8 mouse cellular contexts compared by ENCODE assay signal in genomic region chr11:117038282-117039106, GRCm38 (mm10).
A peak's percentile ranks its signal among the peaks of the same experiment; 100 is the strongest.
DNase-seq lines count a peak whose midpoint lies in the region; ATAC-seq and TF ChIP-seq lines count a peak whose summit lies in the region.

No protein-coding gene starts in this region.

- no peak overlapping the region for H3K9ac ChIP-seq in hindbrain, embryonic 11.5 days (ENCODE audit: low read depth, low read length)
- no peak overlapping the region for H3K9ac ChIP-seq in hindbrain, embryonic 14.5 days
- no peak overlapping the region for H3K9ac ChIP-seq in intestine, embryonic 15.5 days
- H3K9ac ChIP-seq in midbrain, embryonic 14.5 days (replicated peaks; ENCODE audit: low read length) = no peak overlapping the region

- WGBS in hindbrain, embryonic 11.5 days = 38% methylated on average over 19 of the region's 20 CpGs
- WGBS in hindbrain, embryonic 14.5 days = 41% methylated on average over 20 of the region's 20 CpGs
- WGBS in intestine, embryonic 15.5 days = 37% methylated on average over 20 of the region's 20 CpGs
- 40% methylated on average over 20 of the region's 20 CpGs for WGBS in midbrain, embryonic 14.5 days

- H3K27me3 ChIP-seq in hindbrain, embryonic 11.5 days (ENCODE audit: control insufficient read depth, insufficient read depth, low read length) = peaks cover 3% of the 10 kb centered on the region; the same call in 1 of the 2 replicates
- H3K27me3 ChIP-seq in hindbrain, embryonic 14.5 days (ENCODE audit: control insufficient read depth, insufficient read depth, low read length) = no peaks in the 10 kb centered on the region
- H3K27me3 ChIP-seq in Patski = no peaks in the 10 kb centered on the region
- H3K27me3 ChIP-seq in intestine, embryonic 15.5 days (replicated peaks) = peaks cover 9% of the 10 kb centered on the region; the same call in 1 of the 2 replicates
- H3K27me3 ChIP-seq in midbrain, embryonic 14.5 days (ENCODE audit: control insufficient read depth, insufficient read depth, low read length) = no peaks in the 10 kb centered on the region

- in situ Hi-C loops in Patski (cut with MboI; ENCODE audit: low pct_unique_long_range_greater_than_20kb) = no loop called here

- CTCF ChIA-PET in Patski (lab: Charles Lee) = interaction anchor here (1.5 kb wide), 1 partner anchor 8 kb away, joined by 3 read pairs; no protein-coding TSS in a partner anchor

- H3K36me3 ChIP-seq in hindbrain, embryonic 11.5 days (ENCODE audit: control insufficient read depth, insufficient read depth, low read length) = no peaks in the 10 kb centered on the region
- H3K36me3 ChIP-seq in hindbrain, embryonic 14.5 days (replicated peaks; ENCODE audit: control insufficient read depth, insufficient read depth) = no peaks in the 10 kb centered on the region
- no peaks in the 10 kb centered on the region for H3K36me3 ChIP-seq in intestine, embryonic 15.5 days
- no peaks in the 10 kb centered on the region for H3K36me3 ChIP-seq in midbrain, embryonic 14.5 days (ENCODE audit: control insufficient read depth, insufficient read depth, low read length)

- intact Hi-C loops in left cerebral cortex, postnatal 4 days (cut with DNase I) = no loop called here

- no peak overlapping the region for H3K27ac ChIP-seq in hindbrain, embryonic 11.5 days (ENCODE audit: low read depth, low read length)
- H3K27ac ChIP-seq in hindbrain, embryonic 14.5 days = no peak overlapping the region
- no peak overlapping the region for H3K27ac ChIP-seq in intestine, embryonic 15.5 days
- no peak overlapping the region for H3K27ac ChIP-seq in midbrain, embryonic 14.5 days (replicated peaks; ENCODE audit: low read depth, low read length)

- H3K4me1 ChIP-seq in hindbrain, embryonic 11.5 days (replicated peaks; ENCODE audit: control insufficient read depth, insufficient read depth, low read length) = no peaks in the 10 kb centered on the region; the same call in 1 of the 2 replicates
- H3K4me1 ChIP-seq in hindbrain, embryonic 14.5 days (replicated peaks; ENCODE audit: control insufficient read depth, insufficient read depth, low read length) = peaks cover 10% of the 10 kb centered on the region; the same call in 1 of the 2 replicates
- H3K4me1 ChIP-seq in intestine, embryonic 15.5 days (replicated peaks) = peaks cover 8% of the 10 kb centered on the region; the same call in 1 of the 2 replicates
- peaks cover 10% of the 10 kb centered on the region for H3K4me1 ChIP-seq in midbrain, embryonic 14.5 days (ENCODE audit: control insufficient read depth, insufficient read depth, low read length)

- H3K9me3 ChIP-seq in hindbrain, embryonic 11.5 days (ENCODE audit: control insufficient read depth, low read length) = no peaks in the 10 kb centered on the region
- no peaks in the 10 kb centered on the region for H3K9me3 ChIP-seq in hindbrain, embryonic 14.5 days (ENCODE audit: control insufficient read depth, low read length)
- no peaks in the 10 kb centered on the region for H3K9me3 ChIP-seq in intestine, embryonic 15.5 days
- H3K9me3 ChIP-seq in midbrain, embryonic 14.5 days (ENCODE audit: control insufficient read depth, low read length) = no peaks in the 10 kb centered on the region

- TF ChIP-seq CTCF in Patski (IDR thresholded peaks at IDR 0.05) = peak; percentile 45

- POLR2A ChIA-PET in Patski (lab: Charles Lee) = no interaction called here

- peak; percentile 71 for DNase-seq in hindbrain, embryonic 11.5 days (ENCODE audit: low spot score)
- no peak for DNase-seq in hindbrain, embryonic 14.5 days (ENCODE audit: low spot score)
- no peak for DNase-seq in Patski (ENCODE audit: low read depth, low spot score)
- peak; percentile 52 for DNase-seq in midbrain, embryonic 14.5 days
- no peak for DNase-seq in gastrocnemius, postnatal 4 days (ENCODE audit: low spot score in 2 of 2)
- DNase-seq in cerebellum, postnatal 10 days = no peak
- no peak for DNase-seq in left cerebral cortex, postnatal 4 days

- no peak overlapping the region for H3K4me3 ChIP-seq in hindbrain, embryonic 11.5 days (ENCODE audit: low read depth, low read length)
- no peak overlapping the region for H3K4me3 ChIP-seq in hindbrain, embryonic 14.5 days (replicated peaks; ENCODE audit: low read length)
- H3K4me3 ChIP-seq in intestine, embryonic 15.5 days (replicated peaks) = peak overlapping the region; percentile 17; the same call in 1 of the 2 replicates
- no peak overlapping the region for H3K4me3 ChIP-seq in midbrain, embryonic 14.5 days (replicated peaks; ENCODE audit: low read depth, low read length)

- no peak for ATAC-seq in hindbrain, embryonic 11.5 days (ENCODE audit: low FRiP score)
- no peak for ATAC-seq in hindbrain, embryonic 14.5 days (ENCODE audit: low FRiP score)
- no peak for ATAC-seq in Patski
- ATAC-seq in intestine, embryonic 15.5 days = peak; percentile 85
- ATAC-seq in midbrain, embryonic 14.5 days (ENCODE audit: low FRiP score, low TSS enrichment) = no peak

- no peak overlapping the region for H3K4me2 ChIP-seq in hindbrain, embryonic 11.5 days (replicated peaks; ENCODE audit: low read depth, low read length)
- H3K4me2 ChIP-seq in hindbrain, embryonic 14.5 days (replicated peaks) = no peak overlapping the region
- H3K4me2 ChIP-seq in intestine, embryonic 15.5 days (replicated peaks) = peak overlapping the region; percentile 41
- H3K4me2 ChIP-seq in midbrain, embryonic 14.5 days (ENCODE audit: low read length) = no peak overlapping the region

Comparison
In these comparisons a context has a peak if more than half of its experiments do, and no peak if none do; other contexts are left out.
1. DNase-seq: peak in hindbrain, embryonic 11.5 days (single experiment) and midbrain, embryonic 14.5 days (single experiment); none in hindbrain, embryonic 14.5 days (single experiment), Patski (single experiment), gastrocnemius, postnatal 4 days (0 of 2), cerebellum, postnatal 10 days (0 of 2) and left cerebral cortex, postnatal 4 days (single experiment).